Mouse (Mus musculus): ENCODE data around the gene Zkscan17. TPM values are rescaled to one million over a fixed set of nuclear protein-coding genes. Genes with fewer than 3 reads are reported as not detected.
"Not testable (repeated sequence)": the region's sequence is repeated elsewhere in the genome, so short reads cannot be mapped to it uniquely, and the experiment has no call there.

The Zkscan17 gene
- total RNA-seq (2017) = 8.6 to 18.8 TPM (median 11.6 TPM) in 3 replicates

- peak; percentile 66 for ATAC-seq (replicated peaks; ENCODE audit: insufficient number of reproducible peaks, low FRiP score, low TSS enrichment, poor library complexity, severe bottlenecking)
Measured at GRCm38 (mm10) chr11:59526472-59527080, at the start of gene Zkscan17. Gene Zkscan17, minus strand, starts transcription at chr11:59526751.

GRCm38 (mm10) chr11:59576135-59576534, 49.6 kb upstream of the Zkscan17 start, which contains the start of gene Olfr222:
Gene Olfr222, minus strand, starts transcription at chr11:59576235.
- ATAC-seq (replicated peaks; ENCODE audit: insufficient number of reproducible peaks, low FRiP score, low TSS enrichment, poor library complexity, severe bottlenecking) = not testable (repeated sequence)

- ATAC-seq (replicated peaks; ENCODE audit: insufficient number of reproducible peaks, low FRiP score, low TSS enrichment, poor library complexity, severe bottlenecking) = no peak
Measured at GRCm38 (mm10) chr11:59575726-59576125, 49.2 kb upstream of the Zkscan17 start.

- 0 out of 2 replicates have a peak, but pooled peaks have one; percentile 50 for ATAC-seq (replicated peaks; ENCODE audit: insufficient number of reproducible peaks, low FRiP score, low TSS enrichment, poor library complexity, severe bottlenecking)
Measured at GRCm38 (mm10) chr11:59569306-59569705, 42.8 kb upstream of the Zkscan17 start.

GRCm38 (mm10) chr11:59562837-59563236, 36.3 kb upstream of the Zkscan17 start:
- ATAC-seq (replicated peaks; ENCODE audit: insufficient number of reproducible peaks, low FRiP score, low TSS enrichment, poor library complexity, severe bottlenecking) = 0 out of 2 replicates have a peak, but pooled peaks have one; percentile 19

- no peak for ATAC-seq (replicated peaks; ENCODE audit: insufficient number of reproducible peaks, low FRiP score, low TSS enrichment, poor library complexity, severe bottlenecking)
Measured at GRCm38 (mm10) chr11:59562336-59562735, 35.8 kb upstream of the Zkscan17 start.

GRCm38 (mm10) chr11:59560906-59561305, 34.4 kb upstream of the Zkscan17 start:
- ATAC-seq (replicated peaks; ENCODE audit: insufficient number of reproducible peaks, low FRiP score, low TSS enrichment, poor library complexity, severe bottlenecking) = no peak

- ATAC-seq (replicated peaks; ENCODE audit: insufficient number of reproducible peaks, low FRiP score, low TSS enrichment, poor library complexity, severe bottlenecking) = no peak
Measured at GRCm38 (mm10) chr11:59554535-59554934, 28.0 kb upstream of the Zkscan17 start.

- ATAC-seq (replicated peaks; ENCODE audit: insufficient number of reproducible peaks, low FRiP score, low TSS enrichment, poor library complexity, severe bottlenecking) = peak; percentile 51; the same call in 1 of the 2 replicates
Measured at GRCm38 (mm10) chr11:59554127-59554526, 27.6 kb upstream of the Zkscan17 start.

GRCm38 (mm10) chr11:59544005-59544404, 17.5 kb upstream of the Zkscan17 start:
- ATAC-seq (replicated peaks; ENCODE audit: insufficient number of reproducible peaks, low FRiP score, low TSS enrichment, poor library complexity, severe bottlenecking) = no peak

- ATAC-seq (replicated peaks; ENCODE audit: insufficient number of reproducible peaks, low FRiP score, low TSS enrichment, poor library complexity, severe bottlenecking) = no peak
Measured at GRCm38 (mm10) chr11:59543376-59543775, 16.8 kb upstream of the Zkscan17 start.

- peak; percentile 70 for ATAC-seq (replicated peaks; ENCODE audit: insufficient number of reproducible peaks, low FRiP score, low TSS enrichment, poor library complexity, severe bottlenecking)
Measured at GRCm38 (mm10) chr11:59542442-59542841, 15.9 kb upstream of the Zkscan17 start.

GRCm38 (mm10) chr11:59541324-59541723, 14.8 kb upstream of the Zkscan17 start, which contains the start of gene Nlrp3:
Gene Nlrp3, plus strand, starts transcription at chr11:59541568.
- peak; percentile 61 for ATAC-seq (replicated peaks; ENCODE audit: insufficient number of reproducible peaks, low FRiP score, low TSS enrichment, poor library complexity, severe bottlenecking)

- no peak for ATAC-seq (replicated peaks; ENCODE audit: insufficient number of reproducible peaks, low FRiP score, low TSS enrichment, poor library complexity, severe bottlenecking)
Measured at GRCm38 (mm10) chr11:59540123-59540522, 13.6 kb upstream of the Zkscan17 start.

GRCm38 (mm10) chr11:59538387-59538786, 11.8 kb upstream of the Zkscan17 start:
- ATAC-seq (replicated peaks; ENCODE audit: insufficient number of reproducible peaks, low FRiP score, low TSS enrichment, poor library complexity, severe bottlenecking) = peak; percentile 62

GRCm38 (mm10) chr11:59537218-59538130, 10.9 kb upstream of the Zkscan17 start:
- ATAC-seq (replicated peaks; ENCODE audit: insufficient number of reproducible peaks, low FRiP score, low TSS enrichment, poor library complexity, severe bottlenecking) = no peak

- no peak for ATAC-seq (replicated peaks; ENCODE audit: insufficient number of reproducible peaks, low FRiP score, low TSS enrichment, poor library complexity, severe bottlenecking)
Measured at GRCm38 (mm10) chr11:59531562-59531961, 5.0 kb upstream of the Zkscan17 start.

GRCm38 (mm10) chr11:59530870-59531535, 4.5 kb upstream of the Zkscan17 start:
- no peak for ATAC-seq (replicated peaks; ENCODE audit: insufficient number of reproducible peaks, low FRiP score, low TSS enrichment, poor library complexity, severe bottlenecking)

GRCm38 (mm10) chr11:59530221-59530620, 3.7 kb upstream of the Zkscan17 start:
- no peak for ATAC-seq (replicated peaks; ENCODE audit: insufficient number of reproducible peaks, low FRiP score, low TSS enrichment, poor library complexity, severe bottlenecking)
